Mouse (Mus musculus) right cerebral cortex, postnatal 36 days (tissue): ENCODE measurements around the gene Hist2h3c1.
"Not testable (repeated sequence)": the region's sequence is repeated elsewhere in the genome, so short reads cannot be mapped to it uniquely, and the experiment has no call there.

ENCODE experiments used
- DNase-seq, 2 experiments: peaks; one replicate each; pipeline ENCODE4 v3.0.0; 2022; ENCODE audit warnings: low spot score in 2 of 2, mixed read lengths in 1 of 2

Gene Hist2h3c1

GRCm38 (mm10) chr3:96255926-96256593, 9.6 kb downstream of the Hist2h3c1 start:
- DNase-seq = no peak

DNA sequence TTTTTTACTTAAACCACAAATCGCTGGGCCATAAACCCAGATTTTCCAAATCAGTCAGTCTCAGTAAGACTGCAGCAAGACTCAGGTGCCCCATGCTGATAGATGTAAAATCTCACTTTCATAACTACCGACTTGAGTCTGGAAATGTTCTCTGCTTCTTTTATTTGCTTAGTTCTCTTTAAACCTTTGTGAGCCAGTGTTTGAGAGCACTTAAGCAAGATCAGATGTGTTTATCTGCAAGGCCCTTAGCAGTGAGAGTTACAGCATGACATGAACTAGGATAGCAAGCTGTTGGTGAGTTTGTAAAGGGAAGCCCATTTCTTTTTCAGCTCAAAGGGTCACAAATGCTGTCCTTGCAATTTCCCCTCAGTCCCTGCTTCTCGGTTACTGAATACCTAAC, 10.7 kb downstream of the Hist2h3c1 start:
- DNase-seq = no peak

- no peak for DNase-seq
Observed at GRCm38 (mm10) chr3:96260220-96260619, 13.7 kb downstream of the Hist2h3c1 start.

GRCm38 (mm10) chr3:96261623-96262022, 15.1 kb downstream of the Hist2h3c1 start:
- no peak for DNase-seq

DNA sequence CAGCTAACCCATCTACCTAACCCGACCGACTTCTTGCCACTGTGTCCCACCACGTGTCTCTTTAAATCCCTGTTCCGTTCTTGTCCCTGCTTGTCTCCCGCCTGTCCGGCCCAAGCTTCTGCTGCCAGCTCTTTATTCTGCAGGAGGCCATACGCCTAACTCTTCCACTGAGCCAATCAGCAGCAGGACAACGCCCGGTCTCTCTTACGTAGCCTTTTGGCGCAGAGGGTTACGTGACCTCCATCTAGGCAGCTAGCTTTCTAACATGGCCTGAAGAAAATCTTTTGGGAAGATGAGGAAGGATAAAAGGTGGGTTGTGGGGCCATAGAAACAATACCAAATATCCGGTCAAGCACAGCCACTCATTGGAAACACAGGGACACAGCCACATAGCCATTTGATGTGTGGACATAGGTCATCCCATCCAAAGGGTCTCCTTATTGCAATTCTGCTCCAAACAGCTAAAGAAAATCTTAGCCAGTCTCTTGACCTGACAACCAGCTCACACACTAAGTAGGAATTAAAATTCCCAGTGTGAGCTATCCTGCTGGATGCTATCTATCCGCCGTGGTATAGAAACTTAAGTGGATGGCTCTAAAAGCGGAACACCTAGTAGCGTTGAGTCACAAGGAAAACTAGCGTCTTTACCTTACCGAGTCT, 15.9 kb downstream of the Hist2h3c1 start:
- peak; percentile 79 to 89 for DNase-seq

DNA sequence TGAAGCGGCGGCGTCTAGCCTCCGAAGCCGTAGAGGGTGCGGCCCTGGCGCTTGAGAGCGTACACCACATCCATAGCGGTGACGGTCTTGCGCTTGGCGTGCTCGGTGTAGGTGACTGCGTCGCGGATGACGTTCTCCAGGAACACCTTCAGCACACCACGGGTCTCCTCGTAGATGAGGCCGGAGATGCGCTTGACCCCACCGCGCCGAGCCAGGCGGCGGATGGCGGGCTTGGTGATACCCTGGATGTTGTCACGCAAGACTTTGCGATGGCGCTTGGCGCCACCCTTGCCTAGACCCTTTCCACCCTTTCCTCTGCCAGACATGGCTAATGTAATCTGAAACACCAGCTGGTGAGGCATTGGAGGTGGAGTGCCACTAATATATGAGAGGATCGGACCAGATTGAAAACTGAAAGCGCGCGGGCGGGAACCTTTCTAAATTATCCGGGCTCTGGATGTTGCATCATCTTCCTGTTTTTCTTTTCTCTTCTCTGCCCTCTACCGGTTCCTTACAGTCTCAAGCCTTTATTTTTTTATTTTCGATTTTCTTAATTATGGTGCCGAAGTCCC, 16.6 kb downstream of the Hist2h3c1 start, which contains the start of gene Hist2h4:
Gene Hist2h4 (minus strand): TSS at position 333 of the 572 bp plus-strand sequence.
- DNase-seq = peak; percentile 96

GRCm38 (mm10) chr3:96263558-96264403, 17.3 kb downstream of the Hist2h3c1 start:
- no peak for DNase-seq

DNA sequence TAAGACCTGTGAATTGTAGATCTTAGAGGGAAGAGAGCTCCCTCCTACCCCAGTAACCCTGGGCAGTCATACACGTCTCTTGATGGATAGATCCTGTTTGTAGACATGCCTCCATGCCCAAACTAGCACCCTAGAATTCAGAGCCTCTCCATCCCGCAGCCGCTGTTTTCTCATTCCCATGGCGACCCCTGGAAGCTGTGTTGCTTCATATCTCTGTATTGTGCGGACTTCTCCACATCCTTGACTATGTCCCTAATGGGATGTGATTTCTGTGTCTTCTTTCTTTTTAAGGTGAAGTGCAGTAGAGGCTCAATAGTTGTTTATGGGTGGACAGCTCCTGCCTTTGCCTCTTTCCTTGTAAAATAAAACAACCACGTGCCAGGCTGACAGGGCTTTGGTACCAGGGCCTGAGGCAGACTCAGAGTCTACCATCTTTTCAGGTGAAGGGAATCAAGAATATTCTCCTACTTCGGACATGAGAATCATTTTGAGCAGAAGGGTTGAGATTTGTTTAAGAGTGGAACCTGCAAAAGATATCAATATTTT, 18.0 kb downstream of the Hist2h3c1 start:
- no peak for DNase-seq

GRCm38 (mm10) chr3:96266132-96266710, 19.7 kb downstream of the Hist2h3c1 start:
- DNase-seq = no peak

- no peak for DNase-seq
Observed at GRCm38 (mm10) chr3:96267541-96267940, 21.1 kb downstream of the Hist2h3c1 start.

DNA sequence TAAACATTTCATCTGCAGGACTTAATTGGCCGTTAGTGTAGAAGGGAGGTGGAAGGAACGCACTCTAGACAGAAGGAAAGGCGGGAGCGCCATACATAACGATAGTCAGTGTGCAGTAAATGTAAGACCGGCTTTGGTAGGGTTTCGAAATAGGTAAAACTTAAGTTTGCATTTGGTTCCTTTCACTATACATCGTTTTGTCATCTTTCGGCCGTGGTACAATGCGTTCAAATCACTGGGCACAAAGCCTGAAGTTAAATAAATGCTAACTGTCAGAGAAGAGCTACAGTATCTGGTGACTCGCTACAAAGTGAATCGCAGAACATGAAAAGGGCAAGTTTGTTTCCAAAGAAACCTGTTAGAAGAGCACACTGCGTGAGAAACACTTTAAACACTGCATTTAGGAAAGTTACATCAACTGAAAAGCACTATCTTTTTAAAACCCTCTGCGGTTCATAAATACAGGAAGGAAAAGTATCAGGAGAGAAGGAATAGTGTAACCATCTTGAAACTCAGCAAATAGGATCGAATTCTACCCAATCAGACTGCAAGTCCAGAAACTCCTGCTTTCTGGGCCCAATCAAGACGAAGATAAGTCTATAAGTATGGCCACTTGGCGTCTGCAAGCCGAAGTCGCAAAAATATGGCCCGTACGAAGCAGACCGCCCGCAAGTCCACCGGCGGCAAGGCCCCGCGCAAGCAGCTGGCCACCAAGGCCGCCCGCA, 21.7 kb downstream of the Hist2h3c1 start, which contains the start of gene Hist2h3b:
Gene Hist2h3b (plus strand): TSS at position 604 of the 725 bp plus-strand sequence.
- peak; percentile 80 to 85 for DNase-seq

DNA sequence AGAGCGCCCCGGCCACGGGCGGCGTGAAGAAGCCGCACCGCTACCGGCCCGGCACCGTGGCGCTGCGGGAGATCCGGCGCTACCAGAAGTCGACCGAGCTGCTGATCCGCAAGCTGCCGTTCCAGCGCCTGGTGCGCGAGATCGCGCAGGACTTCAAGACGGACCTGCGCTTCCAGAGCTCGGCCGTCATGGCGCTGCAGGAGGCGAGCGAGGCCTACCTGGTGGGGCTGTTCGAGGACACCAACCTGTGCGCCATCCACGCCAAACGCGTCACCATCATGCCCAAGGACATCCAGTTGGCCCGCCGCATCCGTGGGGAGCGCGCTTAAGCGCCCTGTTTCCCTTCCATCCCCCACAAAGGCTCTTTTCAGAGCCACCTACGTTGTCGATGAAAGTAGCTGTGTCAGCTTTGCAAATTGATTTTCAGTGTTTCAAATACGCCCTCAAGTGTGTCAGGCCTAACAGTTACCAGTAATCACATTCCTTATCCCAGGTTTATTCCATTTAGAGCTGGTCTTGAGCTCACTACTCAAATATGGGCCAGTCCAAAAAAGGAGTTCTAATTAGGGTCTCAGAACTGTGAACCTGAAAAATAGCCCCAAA, 22.4 kb downstream of the Hist2h3c1 start:
- not testable (repeated sequence) for DNase-seq

DNA sequence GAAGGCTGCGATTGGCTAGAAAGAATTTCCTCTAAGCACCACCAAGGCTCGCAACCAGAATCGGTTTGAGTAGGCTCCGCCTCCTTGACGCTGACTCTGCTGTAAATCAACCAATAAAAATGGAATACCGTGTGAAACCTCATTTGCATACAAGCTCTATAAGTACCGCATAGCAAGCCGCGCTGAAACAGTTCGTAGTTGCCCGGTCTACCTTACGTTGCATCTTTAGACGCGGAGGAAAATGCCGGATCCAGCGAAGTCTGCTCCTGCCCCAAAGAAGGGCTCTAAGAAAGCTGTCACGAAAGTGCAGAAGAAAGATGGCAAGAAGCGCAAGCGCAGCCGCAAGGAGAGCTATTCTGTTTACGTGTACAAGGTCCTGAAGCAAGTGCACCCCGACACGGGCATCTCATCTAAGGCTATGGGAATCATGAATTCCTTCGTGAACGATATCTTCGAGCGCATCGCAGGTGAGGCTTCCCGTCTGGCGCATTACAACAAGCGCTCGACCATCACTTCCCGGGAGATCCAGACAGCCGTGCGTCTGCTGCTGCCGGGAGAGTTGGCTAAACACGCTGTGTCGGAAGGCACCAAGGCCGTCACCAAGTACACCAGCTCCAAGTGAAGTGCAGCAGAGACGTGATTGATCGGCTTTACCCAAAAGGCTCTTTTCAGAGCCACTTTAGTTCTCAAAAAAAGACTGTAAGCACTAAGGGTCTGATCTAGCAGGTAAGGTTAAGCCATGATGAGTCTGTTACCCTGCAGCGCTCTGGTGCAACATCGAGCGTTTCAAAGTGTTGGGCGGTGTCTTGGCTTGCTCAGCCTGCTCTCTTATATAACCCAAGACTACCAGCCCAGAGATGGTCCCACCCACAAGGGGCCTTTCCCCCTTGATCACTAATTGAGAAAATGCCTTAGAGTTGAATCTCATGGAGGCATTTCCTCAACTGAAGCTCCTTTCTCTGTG, 23.3 kb downstream of the Hist2h3c1 start, which contains the start of gene Hist2h2bb:
Gene Hist2h2bb (plus strand): TSS at position 242 of the 964 bp plus-strand sequence.
- DNase-seq = peak; percentile 93 to 97

GRCm38 (mm10) chr3:96273591-96274465, 27.3 kb downstream of the Hist2h3c1 start:
- no peak for DNase-seq

DNA sequence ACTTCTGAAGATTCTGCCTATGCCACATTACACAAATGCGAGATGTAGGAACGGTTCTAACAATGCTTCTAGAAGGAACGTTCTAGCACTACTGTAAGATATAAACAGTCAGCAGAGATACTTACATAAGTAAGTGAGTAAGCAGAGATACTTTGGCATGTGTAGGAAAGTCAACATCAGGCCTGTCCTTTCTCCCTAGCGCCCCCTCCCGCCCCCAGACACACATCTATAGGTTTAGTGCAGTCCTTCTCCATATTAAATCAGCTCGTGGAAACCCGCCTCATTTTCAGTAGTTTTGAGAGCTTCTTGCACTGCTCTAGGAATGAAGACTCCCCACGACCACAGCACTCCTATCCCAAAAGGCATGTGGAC, 30.9 kb downstream of the Hist2h3c1 start:
- DNase-seq = peak; percentile 43 to 50

DNA sequence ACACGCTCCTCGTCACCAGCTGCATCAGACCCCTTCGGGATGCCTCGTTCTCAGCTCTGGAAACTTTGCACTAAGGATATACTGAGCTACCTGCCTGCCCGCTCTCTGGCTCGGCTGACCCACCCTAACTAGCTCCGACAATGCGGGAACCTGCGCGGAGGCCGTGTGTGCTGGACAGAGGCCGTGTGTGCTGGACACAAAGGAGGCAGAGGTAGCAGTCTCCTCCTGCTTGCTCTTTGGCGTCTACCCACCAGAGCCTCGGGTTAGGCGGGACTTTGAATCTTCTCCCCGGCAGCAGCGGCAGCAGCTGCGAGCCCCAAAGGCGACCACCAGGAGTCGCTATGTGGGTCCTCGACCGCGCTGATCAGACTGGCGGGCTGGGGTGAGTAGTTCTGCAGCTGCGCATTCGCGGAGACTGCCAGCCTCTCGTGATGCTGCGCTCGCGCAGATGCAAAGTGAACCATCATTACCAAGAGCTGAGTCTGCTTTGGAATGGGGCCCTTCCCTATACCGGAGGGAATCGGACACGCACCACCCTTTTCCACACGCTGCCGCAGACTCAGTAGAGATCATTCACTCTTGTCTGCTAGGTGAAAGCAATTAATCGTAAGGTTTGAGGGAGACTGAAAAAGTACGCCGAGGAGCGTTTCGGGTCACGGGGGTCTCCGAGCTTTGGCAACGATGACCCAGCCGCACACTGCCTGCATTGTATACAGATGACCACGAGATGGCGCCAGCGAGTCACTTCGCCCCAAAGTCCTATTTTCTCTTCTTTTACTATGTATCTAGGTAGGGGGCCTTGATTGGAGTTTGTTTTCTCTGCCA, 31.5 kb downstream of the Hist2h3c1 start:
- peak; percentile 90 to 92 for DNase-seq

- no peak for DNase-seq
Observed at GRCm38 (mm10) chr3:96280660-96281059, 34.2 kb downstream of the Hist2h3c1 start.
